Mouse (Mus musculus): ENCODE data around the gene Ppp1r14b. TPM values are rescaled to one million over a fixed set of nuclear protein-coding genes. Genes with fewer than 3 reads are reported as not detected.
A peak's percentile ranks its signal among the peaks of the same experiment; 100 is the strongest.

Gene Ppp1r14b
- polyA plus RNA-seq, 1 experiment from 2014 or later, result 288 TPM

DNA sequence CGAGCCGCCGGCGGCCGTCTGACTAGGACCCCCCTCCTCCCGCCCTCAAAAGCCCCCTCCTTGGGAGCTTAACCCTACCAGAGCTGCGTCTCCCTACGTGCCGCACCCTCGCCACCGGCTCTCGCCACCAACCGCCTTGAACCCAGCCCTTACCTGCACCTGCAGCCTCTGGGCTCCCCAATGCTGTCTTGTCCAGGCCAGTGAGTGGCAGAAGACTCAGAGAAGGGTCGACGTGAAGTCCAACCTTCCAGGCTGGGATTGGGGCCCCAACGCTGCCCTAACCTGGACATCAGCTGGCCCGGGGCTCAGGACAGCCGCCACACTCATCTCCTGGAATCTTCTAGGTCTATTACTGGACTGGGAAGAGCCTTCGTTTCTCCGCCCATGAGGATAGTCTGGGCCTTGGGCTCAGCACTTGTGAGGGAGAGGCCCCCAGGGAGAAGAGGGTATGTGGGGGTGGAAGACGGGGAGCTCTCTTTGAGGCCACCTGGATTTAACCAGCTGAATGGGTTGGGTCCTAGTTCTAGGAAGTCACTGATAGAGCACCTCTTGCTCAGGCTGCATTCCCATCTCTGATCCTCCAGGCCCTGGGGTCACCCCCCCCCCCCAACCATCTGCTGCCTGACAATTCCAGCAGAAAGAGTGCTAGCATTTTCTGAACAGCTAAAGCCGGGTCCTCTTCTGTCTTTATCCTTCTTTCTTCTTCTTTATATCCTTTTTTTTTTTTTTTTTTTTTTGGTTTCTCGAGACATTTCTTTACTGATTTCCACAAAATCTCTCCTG, 40.4 kb upstream of the Ppp1r14b start, which contains the start of gene Kcnk4:
Gene Kcnk4, minus strand, starts transcription at position 321 of the 783 bp plus-strand sequence.
- 9% methylated on average over 23 of the region's 23 CpGs for WGBS
- ATAC-seq (ENCODE audit: insufficient number of reproducible peaks, insufficient read depth, low FRiP score, low TSS enrichment, low read depth), result no peak
- peak within 1 kb of the TSS; percentile 60 for H3K9ac ChIP-seq (replicated peaks)

DNA sequence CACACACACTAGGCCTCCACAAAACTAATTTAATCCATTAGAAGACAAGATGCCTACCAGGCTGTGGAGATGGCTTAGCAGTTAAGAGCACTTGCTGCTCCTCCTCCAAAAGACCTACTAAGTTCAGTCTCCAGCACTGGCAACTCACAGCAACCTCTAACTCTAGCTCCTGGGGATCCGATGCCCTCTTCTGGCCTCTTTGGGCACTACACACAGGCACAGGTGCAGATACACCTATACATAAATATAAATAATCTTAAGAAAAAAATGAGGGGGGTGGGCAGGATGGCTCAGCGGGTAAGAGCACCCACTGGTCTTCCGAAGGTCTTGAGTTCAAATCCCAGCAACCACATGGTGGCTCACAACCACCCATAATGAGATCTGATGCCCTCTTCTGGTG, 38.5 kb upstream of the Ppp1r14b start:
- Histone ChIP-seq H3K4me2 (no peak overlapping the region), H3K9me3 (no peaks in the 10 kb centered on the region), H3K9ac (replicated peaks) (no peak overlapping the region), H3K36me3 (no peaks in the 10 kb centered on the region), H3K27ac (no peak overlapping the region), H3K4me3 (replicated peaks) (no peak overlapping the region), H3K4me1 (replicated peaks) (peaks cover 25% of the 10 kb centered on the region), H3K27me3 (peaks cover 60% of the 10 kb centered on the region)
- 24% methylated on average over 3 of the region's 3 CpGs for WGBS
- ATAC-seq (ENCODE audit: insufficient number of reproducible peaks, insufficient read depth, low FRiP score, low TSS enrichment, low read depth), result no peak

More for the DNA sequence above, 40.4 kb upstream of the Ppp1r14b start, which contains the start of gene Kcnk4:
- no peaks in the 10 kb centered on the region for H3K36me3 ChIP-seq
- H3K4me3 ChIP-seq (replicated peaks), result peak within 1 kb of the TSS; percentile 38
- H3K27ac ChIP-seq, result no peak within 1 kb of the TSS
- H3K4me2 ChIP-seq, result peak within 1 kb of the TSS; percentile 65
- H3K9me3 ChIP-seq, result no peaks in the 10 kb centered on the region
- peaks cover 78% of the 10 kb centered on the region for H3K27me3 ChIP-seq
- H3K4me1 ChIP-seq (replicated peaks), result peaks cover 11% of the 10 kb centered on the region

GRCm38 (mm10) chr19:6937541-6938465, 37.0 kb upstream of the Ppp1r14b start:
- Histone ChIP-seq H3K27me3 (peaks cover 45% of the 10 kb centered on the region), H3K27ac (no peak overlapping the region), H3K4me1 (replicated peaks) (peaks cover 29% of the 10 kb centered on the region), H3K9me3 (no peaks in the 10 kb centered on the region), H3K4me2 (no peak overlapping the region), H3K36me3 (no peaks in the 10 kb centered on the region), H3K9ac (replicated peaks) (no peak overlapping the region), H3K4me3 (replicated peaks) (no peak overlapping the region)
- WGBS, result 77% methylated on average over 16 of the region's 16 CpGs
- no peak for ATAC-seq (ENCODE audit: insufficient number of reproducible peaks, insufficient read depth, low FRiP score, low TSS enrichment, low read depth)

GRCm38 (mm10) chr19:6939106-6940002, 35.4 kb upstream of the Ppp1r14b start:
- no peak overlapping the region for H3K4me2 ChIP-seq
- H3K9ac ChIP-seq (replicated peaks), result no peak overlapping the region
- peaks cover 22% of the 10 kb centered on the region for H3K4me1 ChIP-seq (replicated peaks)
- H3K36me3 ChIP-seq, result no peaks in the 10 kb centered on the region
- no peaks in the 10 kb centered on the region for H3K9me3 ChIP-seq
- H3K4me3 ChIP-seq (replicated peaks), result no peak overlapping the region
- H3K27ac ChIP-seq, result no peak overlapping the region
- 89% methylated on average over 20 of the region's 20 CpGs for WGBS
- H3K27me3 ChIP-seq, result peaks cover 29% of the 10 kb centered on the region
- ATAC-seq (ENCODE audit: insufficient number of reproducible peaks, insufficient read depth, low FRiP score, low TSS enrichment, low read depth), result no peak

GRCm38 (mm10) chr19:6940396-6941351, 34.1 kb upstream of the Ppp1r14b start:
- 0 out of 2 replicates have a peak, but pooled peaks have one; percentile 30 for ATAC-seq (ENCODE audit: insufficient number of reproducible peaks, insufficient read depth, low FRiP score, low TSS enrichment, low read depth)
- no peak overlapping the region for H3K27ac ChIP-seq

GRCm38 (mm10) chr19:6941372-6942248, 33.2 kb upstream of the Ppp1r14b start, which contains the start of gene Bad:
TSS of gene Bad (plus strand) at chr19:6941861.
- ATAC-seq (ENCODE audit: insufficient number of reproducible peaks, insufficient read depth, low FRiP score, low TSS enrichment, low read depth), result peak; percentile 65
- Histone ChIP-seq H3K4me1 (replicated peaks) (peaks cover 22% of the 10 kb centered on the region), H3K4me3 (replicated peaks) (peak within 1 kb of the TSS; percentile 78), H3K27ac (peak within 1 kb of the TSS; percentile 95), H3K4me2 (peak within 1 kb of the TSS; percentile 98), H3K27me3 (peaks cover 8% of the 10 kb centered on the region), H3K36me3 (peaks cover 11% of the 10 kb centered on the region; the same call in 1 of the 2 replicates), H3K9ac (replicated peaks) (peak within 1 kb of the TSS; percentile 85), H3K9me3 (no peaks in the 10 kb centered on the region)
- WGBS, result under 1% methylated on average over 83 of the region's 83 CpGs

More at GRCm38 (mm10) chr19:6940396-6941351, 34.1 kb upstream of the Ppp1r14b start:
- H3K4me2 ChIP-seq, result peak overlapping the region; percentile 98
- H3K27me3 ChIP-seq, result peaks cover 16% of the 10 kb centered on the region
- peaks cover 22% of the 10 kb centered on the region for H3K4me1 ChIP-seq (replicated peaks)
- H3K36me3 ChIP-seq, result peaks cover 4% of the 10 kb centered on the region; the same call in 1 of the 2 replicates
- no peaks in the 10 kb centered on the region for H3K9me3 ChIP-seq
- WGBS, result 22% methylated on average over 29 of the region's 29 CpGs
- peak overlapping the region; percentile 77 for H3K9ac ChIP-seq (replicated peaks)
- H3K4me3 ChIP-seq (replicated peaks), result peak overlapping the region; percentile 78

DNA sequence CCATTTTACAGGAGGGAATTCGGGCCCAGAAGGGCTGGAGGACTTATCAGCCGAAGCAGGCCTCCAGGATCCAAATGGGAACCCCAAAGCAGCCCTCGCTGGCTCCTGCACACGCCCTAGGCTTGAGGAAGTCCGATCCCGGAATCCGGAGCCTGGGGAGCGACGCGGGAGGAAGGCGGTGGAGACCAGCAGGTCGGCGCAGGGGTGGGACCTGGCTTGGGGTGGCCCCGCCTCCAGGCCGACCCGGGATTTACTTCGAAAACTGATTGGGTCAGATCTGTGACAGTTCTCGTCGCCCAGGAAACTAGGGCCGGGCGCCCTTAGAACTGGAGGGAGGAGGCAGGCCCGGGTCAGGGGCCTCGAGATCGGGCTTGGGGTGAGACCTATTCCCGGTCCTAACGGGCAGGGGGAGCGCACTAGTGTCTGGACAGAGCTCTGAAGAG, 32.5 kb upstream of the Ppp1r14b start, which contains the start of gene Gpr137:
Gene Gpr137, minus strand, starts transcription at position 232 of the 443 bp plus-strand sequence.
- Histone ChIP-seq H3K4me2 (peak within 1 kb of the TSS; percentile 98), H3K27me3 (peaks cover 8% of the 10 kb centered on the region), H3K9ac (replicated peaks) (peak within 1 kb of the TSS; percentile 85), H3K27ac (peak within 1 kb of the TSS; percentile 95), H3K9me3 (no peaks in the 10 kb centered on the region), H3K4me1 (replicated peaks) (peaks cover 22% of the 10 kb centered on the region), H3K36me3 (peaks cover 11% of the 10 kb centered on the region; the same call in 1 of the 2 replicates), H3K4me3 (replicated peaks) (peak within 1 kb of the TSS; percentile 78)
- ATAC-seq (ENCODE audit: insufficient number of reproducible peaks, insufficient read depth, low FRiP score, low TSS enrichment, low read depth), result peak; percentile 78
- WGBS, result under 1% methylated on average over 27 of the region's 27 CpGs

- 31% methylated on average over 5 of the region's 5 CpGs for WGBS
- H3K36me3 ChIP-seq, result peaks cover 11% of the 10 kb centered on the region; the same call in 1 of the 2 replicates
- peaks cover 22% of the 10 kb centered on the region for H3K4me1 ChIP-seq (replicated peaks)
- H3K4me3 ChIP-seq (replicated peaks), result peak overlapping the region; percentile 78
- no peak for ATAC-seq (ENCODE audit: insufficient number of reproducible peaks, insufficient read depth, low FRiP score, low TSS enrichment, low read depth)
- no peaks in the 10 kb centered on the region for H3K9me3 ChIP-seq
- peak overlapping the region; percentile 85 for H3K9ac ChIP-seq (replicated peaks)
- peak overlapping the region; percentile 95 for H3K27ac ChIP-seq
- peaks cover 5% of the 10 kb centered on the region for H3K27me3 ChIP-seq
- H3K4me2 ChIP-seq, result peak overlapping the region; percentile 98
These were observed 32.0 kb upstream of the Ppp1r14b start for GRCm38 (mm10) chr19:6942764-6943163.

DNA sequence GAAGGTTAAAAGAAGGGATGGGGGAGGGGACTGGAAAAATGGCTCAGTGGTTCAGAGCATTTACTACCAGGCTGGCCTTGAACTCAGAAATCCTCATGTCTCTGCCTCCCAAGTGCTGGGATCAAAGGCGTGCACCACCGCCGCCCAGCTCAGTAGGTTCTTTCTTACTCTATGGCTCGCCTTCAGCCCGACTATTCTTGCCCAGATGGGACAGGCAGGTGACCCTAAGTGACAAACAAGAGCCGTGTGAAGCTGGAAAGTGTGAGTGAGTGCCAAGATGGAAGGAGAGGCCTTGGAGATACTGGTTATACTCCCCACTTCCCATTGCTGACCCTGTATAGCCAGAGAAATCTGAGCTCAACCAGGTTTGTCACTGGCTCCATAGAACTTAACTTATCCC, 31.1 kb upstream of the Ppp1r14b start:
- 92% methylated on average over 6 of the region's 6 CpGs for WGBS
- H3K4me1 ChIP-seq (replicated peaks), result peaks cover 22% of the 10 kb centered on the region
- no peak for ATAC-seq (ENCODE audit: insufficient number of reproducible peaks, insufficient read depth, low FRiP score, low TSS enrichment, low read depth)

More for the DNA sequence above, 31.1 kb upstream of the Ppp1r14b start:
- H3K27ac ChIP-seq, result no peak overlapping the region
- H3K27me3 ChIP-seq, result no peaks in the 10 kb centered on the region; the same call in 1 of the 2 replicates
- no peaks in the 10 kb centered on the region for H3K9me3 ChIP-seq
- H3K36me3 ChIP-seq, result peaks cover 11% of the 10 kb centered on the region; the same call in 1 of the 2 replicates
- H3K9ac ChIP-seq (replicated peaks), result no peak overlapping the region
- H3K4me3 ChIP-seq (replicated peaks), result no peak overlapping the region
- no peak overlapping the region for H3K4me2 ChIP-seq
